Comparison of ENCODE assay signal across 10 mouse cellular contexts in genomic region chr3:102275256-102276022, GRCm38 (mm10).
A peak's percentile ranks its signal among the peaks of the same experiment; 100 is the strongest.
DNase-seq lines count a peak whose midpoint lies in the region; ATAC-seq and TF ChIP-seq lines count a peak whose summit lies in the region.
"Had no signal": no experiment of that assay in that cellular context is flagged by ENCODE, and none has a peak within 500 bp of the region (broad histone marks: within the 10 kb centered on the region; RNA-seq: fewer than 3 reads in every experiment).

No protein-coding gene starts in this region.

- H3K9me3 ChIP-seq in kidney, postnatal 0 days (replicated peaks; ENCODE audit: low read length) = no peaks in the 10 kb centered on the region
- H3K9me3 ChIP-seq in stomach, embryonic 16.5 days (replicated peaks; ENCODE audit: control insufficient read depth, low read length) = no peaks in the 10 kb centered on the region

- WGBS in liver, adult 2 months = 67% methylated on average over 7 of the region's 7 CpGs
- 51% methylated on average over 7 of the region's 7 CpGs for WGBS in kidney, postnatal 0 days
- WGBS in stomach, embryonic 16.5 days = 47% methylated on average over 7 of the region's 7 CpGs

- H3K27ac ChIP-seq in liver, adult 2 months (replicated peaks; ENCODE audit: insufficient read depth, low read depth, low read length) = no peak overlapping the region
- no peak overlapping the region for H3K27ac ChIP-seq in kidney, postnatal 0 days
- H3K27ac ChIP-seq in stomach, embryonic 16.5 days (ENCODE audit: low read length) = peak overlapping the region; percentile 57

- no peak for ATAC-seq in kidney, postnatal 0 days (replicated peaks; ENCODE audit: low FRiP score, low read depth)
- peak; percentile 67 for ATAC-seq in stomach, embryonic 16.5 days (ENCODE audit: insufficient read depth, low FRiP score)
- no peak for ATAC-seq in monocyte, adult 5-6 weeks (replicated peaks; ENCODE audit: insufficient number of reproducible peaks, low FRiP score, low TSS enrichment, poor library complexity, severe bottlenecking)

- TF ChIP-seq CTCF in liver, adult 2 months (IDR thresholded peaks at IDR 0.05; ENCODE audit: low read depth, low read length) = no peak
- TF ChIP-seq CTCF in kidney, postnatal 0 days (IDR thresholded peaks at IDR 0.05; ENCODE audit: low read depth) = peak; percentile 36; the same call in 1 of the 2 replicates

- peak; percentile 3 for DNase-seq in liver, adult 2 months (ENCODE audit: extremely low read depth, low read depth, low spot score)
- DNase-seq in liver = no peak
- DNase-seq in heart, adult 9 months (ENCODE audit: low spot score in 2 of 2) = peak; percentile 64 to 80
- peak; percentile 43 for DNase-seq in kidney, postnatal 0 days (ENCODE audit: low spot score)
- DNase-seq in MN1 (ENCODE audit: low spot score) = no peak
- no peak for DNase-seq in cerebellum, postnatal 36 days
- DNase-seq: midbrain, embryonic 14.5 days; right cerebral cortex, postnatal 4 days had no signal

- H3K27me3 ChIP-seq in liver, adult 2 months (ENCODE audit: control insufficient read depth, insufficient read depth, low read length) = no peaks in the 10 kb centered on the region
- no peaks in the 10 kb centered on the region; the same call in 1 of the 2 replicates for H3K27me3 ChIP-seq in kidney, postnatal 0 days (ENCODE audit: insufficient read depth, low read length)
- H3K27me3 ChIP-seq in stomach, embryonic 16.5 days (ENCODE audit: control insufficient read depth, insufficient read depth, low read length) = no peaks in the 10 kb centered on the region

- H3K4me1 ChIP-seq in liver, adult 2 months (ENCODE audit: control insufficient read depth, insufficient read depth, low read length) = no peaks in the 10 kb centered on the region
- H3K4me1 ChIP-seq in kidney, postnatal 0 days (replicated peaks; ENCODE audit: insufficient read depth, low read length) = peaks cover 3% of the 10 kb centered on the region; the same call in 1 of the 2 replicates
- peaks cover 18% of the 10 kb centered on the region for H3K4me1 ChIP-seq in stomach, embryonic 16.5 days (ENCODE audit: control insufficient read depth, insufficient read depth, low read length)

- no peaks in the 10 kb centered on the region for H3K79me2 ChIP-seq in liver, adult 2 months (ENCODE audit: control insufficient read depth, insufficient read depth, low read length)

- H3K36me3 ChIP-seq in liver, adult 2 months (ENCODE audit: control insufficient read depth, insufficient read depth, low read length) = no peaks in the 10 kb centered on the region
- no peaks in the 10 kb centered on the region for H3K36me3 ChIP-seq in kidney, postnatal 0 days (ENCODE audit: insufficient read depth, low read length)
- no peaks in the 10 kb centered on the region for H3K36me3 ChIP-seq in stomach, embryonic 16.5 days (ENCODE audit: control insufficient read depth, insufficient read depth, low read length)

- TF ChIP-seq POLR2A in liver, adult 2 months (IDR thresholded peaks at IDR 0.05; ENCODE audit: extremely low read depth, insufficient read depth, low read length) = no peak

- no peak overlapping the region for H3K4me2 ChIP-seq in kidney, postnatal 0 days (ENCODE audit: low read length)
- no peak overlapping the region for H3K4me2 ChIP-seq in stomach, embryonic 16.5 days (ENCODE audit: low read depth, low read length)

- no peak overlapping the region for H3K4me3 ChIP-seq in liver, adult 2 months (ENCODE audit: insufficient read depth, low read depth, low read length)
- H3K4me3 ChIP-seq in kidney, postnatal 0 days (replicated peaks; ENCODE audit: low read depth, low read length) = no peak overlapping the region
- H3K4me3 ChIP-seq in stomach, embryonic 16.5 days (replicated peaks; ENCODE audit: low read length) = no peak overlapping the region

- no peak overlapping the region for H3K9ac ChIP-seq in liver, adult 2 months (ENCODE audit: low read depth, low read length)
- no peak overlapping the region for H3K9ac ChIP-seq in kidney, postnatal 0 days (ENCODE audit: low read depth, low read length)
- no peak overlapping the region for H3K9ac ChIP-seq in stomach, embryonic 16.5 days (ENCODE audit: low read length)

Comparison
In these comparisons a context has a peak if more than half of its experiments do, and no peak if none do; other contexts are left out.
1. DNase-seq: peak in liver, adult 2 months (single experiment), heart, adult 9 months (2 of 2) and kidney, postnatal 0 days (single experiment); none in liver (single experiment), MN1 (single experiment) and cerebellum, postnatal 36 days (0 of 2).